Mouse (Mus musculus) left cerebral cortex, adult 2 months (tissue): ENCODE data around the gene Atp11a. TPM values are rescaled to one million over a fixed set of nuclear protein-coding genes. Genes with fewer than 3 reads are reported as not detected.
A peak's percentile ranks its signal among the peaks of the same experiment; 100 is the strongest.

ENCODE experiments used
- DNase-seq, 2 experiments: peaks; one replicate each; pipeline ENCODE4 v3.0.0; 2021 to 2022; ENCODE audit warnings: low spot score in 2 of 2, mixed read lengths in 1 of 2; ENCODE audit errors: extremely low spot score in 1 of 2
- H3K27ac ChIP-seq: fragments of 200-600 bp; 2 replicates; pipeline ENCODE4 v1.8.1; 2022
- H3K4me3 ChIP-seq: fragments of 200-600 bp; 2 replicates; pipeline ENCODE4 v1.8.1; 2022
- CTCF ChIP-seq: fragments of 200-600 bp; IDR thresholded peaks from 2 replicates; pipeline ENCODE4 v1.8.1; 2022; ENCODE audit warnings: antibody characterized with exemption, mild to moderate bottlenecking, moderate library complexity
- intact Hi-C: fragments of 180-260 bp; cut with DNase I; formaldehyde crosslinking; loops from one replicate; pipeline ENCODE4 v1.15.1; 2025
- long read RNA-seq, 2 experiments: library from polyadenylated mRNA; stranded (forward); transcript quantifications; one replicate each; pipeline ENCODE4 v2.0.0; 2021; ENCODE audit warnings: borderline mapping rate in 2 of 2
- total RNA-seq, 2 experiments: library from RNA; stranded (reverse); gene quantifications; 2 replicates each; pipeline ENCODE4 v1.2.3; 2021

Gene Atp11a
- 10 to 100 TPM; 47.5 to 55.7 TPM for total RNA-seq
- long read RNA-seq, experiment 1, partial matches to known transcripts, result 5 of 20 reads
- long read RNA-seq, experiment 1, other reads (novel, unspliced or antisense), result 15 of 20 reads
- long read RNA-seq, experiment 2, partial matches to known transcripts, result 4 of 31 reads
- long read RNA-seq, experiment 2, other reads (novel, unspliced or antisense), result 27 of 31 reads

DNA sequence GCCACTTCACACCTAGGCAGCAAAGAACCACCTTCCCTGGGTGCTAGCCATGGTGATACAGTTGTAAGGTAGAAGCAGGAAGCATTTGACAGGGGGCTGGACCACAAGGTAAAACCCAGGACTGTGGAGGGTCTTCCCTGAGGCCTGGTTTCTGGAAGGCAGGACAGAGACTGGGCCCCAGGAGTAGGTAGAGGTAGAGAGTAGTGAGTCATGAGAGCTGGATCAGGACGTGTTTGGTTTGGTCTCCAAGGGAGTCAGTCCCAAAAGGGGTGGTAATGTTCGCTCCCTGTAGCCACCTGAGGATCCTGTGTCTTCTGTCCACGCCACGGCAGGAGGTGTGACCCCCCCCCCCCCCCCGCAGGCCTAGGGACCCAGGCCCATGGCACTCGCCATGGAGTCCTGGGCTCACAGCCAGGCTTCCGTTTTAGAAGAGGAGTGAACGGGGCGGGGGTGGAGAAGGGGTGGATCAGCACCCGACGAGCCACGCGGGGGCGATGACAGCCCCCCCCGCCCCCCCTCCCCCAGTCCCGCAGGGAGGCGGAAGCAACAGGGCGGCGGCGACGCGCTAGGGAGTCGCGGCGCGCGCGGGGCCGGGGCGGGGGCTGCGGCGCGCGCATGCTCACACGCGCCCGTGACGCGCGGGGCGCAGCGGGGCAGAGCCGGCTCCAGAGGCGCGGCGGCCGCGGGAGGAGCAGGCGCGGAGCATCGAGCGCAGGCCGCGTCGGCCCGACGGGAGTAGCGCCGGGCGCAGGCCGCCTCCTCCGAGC is at the start of gene Atp11a:
Gene Atp11a (plus strand): TSS at position 624 of the 767 bp plus-strand sequence.
- H3K27ac ChIP-seq, result peak within 1 kb of the TSS; percentile 84
- intact Hi-C loops, result loop anchor here (2.0 to 5.0 kb wide), 2 partner anchors 56 to 84 kb away; partner anchors contain the start of gene Tubgcp3
- no peak for TF ChIP-seq CTCF
- H3K4me3 ChIP-seq, result peak within 1 kb of the TSS; percentile 94
- DNase-seq, result peak; percentile 73 to 83

DNA sequence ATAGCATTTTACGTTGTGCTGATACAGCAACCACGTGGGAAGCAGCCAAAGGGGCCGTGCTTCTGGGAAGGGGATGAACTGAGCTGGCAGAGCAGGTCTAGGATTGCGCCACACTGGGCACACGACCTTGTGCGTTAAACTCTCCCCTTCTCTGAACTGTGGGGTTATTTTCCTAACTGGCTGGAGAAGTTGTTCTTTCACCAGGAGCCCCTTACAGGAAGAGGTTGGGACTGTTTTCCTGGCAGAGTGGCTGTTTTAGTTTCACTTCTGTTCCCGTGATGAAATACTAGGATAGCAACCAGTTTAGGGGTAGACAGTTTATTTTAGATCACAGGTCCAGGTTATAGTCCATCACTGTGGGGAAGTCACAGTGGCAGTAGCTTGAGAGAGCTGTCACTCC is 45.2 kb upstream of the Atp11a start:
- DNase-seq, result no peak
- Histone ChIP-seq H3K4me3 (no peak overlapping the region), H3K27ac (no peak overlapping the region)
- intact Hi-C loops, result no loop called here
- no peak for TF ChIP-seq CTCF

- no peak for TF ChIP-seq CTCF
- intact Hi-C loops, result no loop called here
- no peak overlapping the region for H3K27ac ChIP-seq
Measured at GRCm38 (mm10) chr8:12715861-12716585, 40.8 kb upstream of the Atp11a start.

GRCm38 (mm10) chr8:12719091-12719490 is 37.7 kb upstream of the Atp11a start:
- no peak; the same call in 1 of the 2 replicates for TF ChIP-seq CTCF
- no peak for DNase-seq
- intact Hi-C loops, result no loop called here
- H3K27ac ChIP-seq, result no peak overlapping the region
- no peak overlapping the region for H3K4me3 ChIP-seq

More at GRCm38 (mm10) chr8:12715861-12716585, 40.8 kb upstream of the Atp11a start:
- H3K4me3 ChIP-seq, result no peak overlapping the region
- DNase-seq, result no peak

DNA sequence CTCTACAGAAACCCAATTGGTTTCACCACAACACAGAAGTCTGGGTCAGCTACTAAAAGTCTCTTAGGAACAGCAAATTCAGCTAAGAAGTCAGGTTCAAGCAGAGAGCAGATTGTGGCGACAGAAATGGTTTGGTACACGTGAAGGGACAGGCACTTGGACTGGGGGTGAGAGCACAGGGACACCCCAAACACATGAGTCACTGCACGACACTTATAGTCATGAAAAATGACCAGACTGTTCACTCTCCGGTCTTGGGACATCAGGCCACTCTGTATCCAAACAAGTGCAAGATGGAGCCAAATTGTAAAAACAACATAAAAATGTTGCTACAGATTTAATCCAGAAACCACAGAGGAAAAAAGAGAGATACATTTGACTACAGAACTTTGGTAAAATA is 28.2 kb upstream of the Atp11a start:
- intact Hi-C loops, result no loop called here
- Histone ChIP-seq H3K27ac (no peak overlapping the region), H3K4me3 (no peak overlapping the region)
- no peak for TF ChIP-seq CTCF
- no peak for DNase-seq

DNA sequence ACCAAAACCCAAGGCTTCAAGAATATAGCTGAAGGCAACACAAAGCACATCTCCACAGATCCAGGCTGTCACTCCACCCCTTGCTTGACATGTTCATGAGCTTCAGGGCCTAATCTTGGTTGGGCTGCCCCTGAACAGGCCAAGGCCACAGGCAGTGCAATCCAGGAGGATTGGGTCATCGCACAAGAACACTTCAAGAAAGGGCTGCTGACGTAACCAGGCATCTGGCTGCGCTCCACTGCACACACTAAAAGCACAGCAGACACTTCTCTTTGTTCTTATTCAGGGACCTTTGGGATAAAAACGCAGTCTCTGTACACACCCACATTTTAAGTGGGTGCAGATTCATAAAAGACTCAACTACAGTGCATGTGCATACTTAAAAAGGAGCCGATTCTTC is 26.0 kb upstream of the Atp11a start:
- peak; percentile 16 to 29 for DNase-seq
- Histone ChIP-seq H3K4me3 (no peak overlapping the region), H3K27ac (no peak overlapping the region)
- TF ChIP-seq CTCF, result no peak
- intact Hi-C loops, result no loop called here

- intact Hi-C loops, result no loop called here
Measured at GRCm38 (mm10) chr8:12732431-12732830, 24.4 kb upstream of the Atp11a start.

DNA sequence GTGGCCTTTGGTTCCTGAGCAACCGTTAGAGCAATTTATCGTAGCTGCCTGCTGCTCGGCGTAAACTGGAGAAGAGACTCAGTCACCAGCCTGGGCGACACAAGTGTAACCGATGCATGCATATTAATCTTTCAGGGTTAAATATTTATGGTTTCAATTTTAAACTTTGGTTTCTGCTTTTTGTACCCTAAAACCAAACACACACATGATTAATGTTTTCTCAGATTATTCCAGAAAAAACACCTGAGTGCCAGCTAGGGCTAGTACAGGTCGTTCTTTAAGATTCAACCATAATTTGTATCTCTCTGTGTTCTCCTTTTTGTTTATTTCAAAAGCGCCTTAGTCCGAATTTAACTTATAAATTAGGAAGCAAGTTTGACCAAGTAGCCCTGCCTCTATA is 17.7 kb upstream of the Atp11a start:
- intact Hi-C loops, result no loop called here
- no peak for DNase-seq
- no peak overlapping the region for H3K27ac ChIP-seq
- no peak overlapping the region for H3K4me3 ChIP-seq
- no peak for TF ChIP-seq CTCF

More at GRCm38 (mm10) chr8:12732431-12732830, 24.4 kb upstream of the Atp11a start:
- Histone ChIP-seq H3K4me3 (no peak overlapping the region), H3K27ac (no peak overlapping the region)
- no peak for TF ChIP-seq CTCF
- DNase-seq, result no peak

DNA sequence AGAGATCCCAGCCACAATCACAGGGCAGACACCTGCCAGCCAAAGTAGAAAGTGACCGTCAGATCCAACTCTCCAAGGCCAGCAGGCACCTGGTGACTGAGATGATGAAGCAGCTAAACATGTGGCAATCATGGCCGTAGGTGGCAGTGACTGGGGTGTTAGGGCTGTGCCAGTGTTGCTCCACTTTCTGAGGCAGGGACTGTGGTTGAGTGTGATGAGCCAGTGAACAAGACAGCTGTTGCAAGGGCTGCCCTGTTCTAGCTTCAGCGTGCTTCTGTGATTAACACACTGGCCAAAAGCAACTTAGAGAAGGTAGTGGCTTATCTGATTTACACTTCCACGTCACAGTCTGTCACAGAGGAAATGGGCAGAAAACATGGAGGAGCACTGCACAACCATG is 13.4 kb upstream of the Atp11a start:
- no peak for TF ChIP-seq CTCF
- Histone ChIP-seq H3K27ac (no peak overlapping the region), H3K4me3 (no peak overlapping the region)
- intact Hi-C loops, result no loop called here
- DNase-seq, result no peak

DNA sequence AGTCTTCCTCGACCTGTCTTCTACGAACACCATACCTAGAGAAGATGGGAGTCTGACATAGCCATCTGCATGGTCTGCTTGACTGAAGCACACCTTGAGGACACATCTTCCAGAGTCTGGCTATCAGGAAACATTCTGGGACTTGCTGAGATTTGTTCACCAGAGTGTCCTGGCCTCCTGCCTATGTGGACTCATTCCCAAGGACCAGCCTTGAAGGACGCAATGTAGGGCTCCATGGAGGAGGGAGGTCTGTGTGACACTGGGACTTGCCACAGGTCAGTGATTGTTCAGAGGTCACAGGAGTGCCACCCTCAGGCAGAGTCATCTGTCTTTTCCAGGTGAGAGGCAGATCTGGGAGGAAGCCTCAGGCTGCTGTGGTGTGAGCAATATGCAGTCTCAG is 8.6 kb upstream of the Atp11a start:
- no peak for DNase-seq
- intact Hi-C loops, result no loop called here
- no peak overlapping the region for H3K27ac ChIP-seq
- no peak for TF ChIP-seq CTCF
- H3K4me3 ChIP-seq, result no peak overlapping the region

- H3K4me3 ChIP-seq, result no peak overlapping the region
- H3K27ac ChIP-seq, result no peak overlapping the region
- intact Hi-C loops, result no loop called here
- TF ChIP-seq CTCF, result no peak
- no peak for DNase-seq
Measured at GRCm38 (mm10) chr8:12749116-12749515, 7.7 kb upstream of the Atp11a start.

DNA sequence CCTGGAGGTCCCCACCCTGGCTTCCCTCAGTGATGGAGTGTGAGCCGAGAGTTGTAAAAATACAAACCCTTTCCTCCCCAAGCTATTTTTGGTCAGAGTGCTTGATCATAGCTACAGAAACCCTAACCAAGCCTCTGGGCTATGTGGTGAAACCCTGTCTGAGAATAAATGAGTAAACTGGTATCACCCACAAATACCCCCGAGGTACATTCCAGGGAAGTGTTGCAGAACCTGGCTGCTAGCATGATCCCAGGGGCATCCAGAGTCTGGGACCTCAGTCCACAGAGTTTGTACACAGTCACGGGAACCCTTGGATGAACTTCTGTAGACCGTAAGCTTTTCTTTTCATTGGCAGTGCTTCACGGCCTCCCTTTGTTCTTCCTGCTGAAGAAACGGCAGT is 3.8 kb upstream of the Atp11a start:
- DNase-seq, result no peak
- no peak overlapping the region for H3K4me3 ChIP-seq
- no peak for TF ChIP-seq CTCF
- no peak overlapping the region for H3K27ac ChIP-seq
- intact Hi-C loops, result no loop called here
